Mouse (Mus musculus) myocyte (in vitro differentiated cells): Measurements from ENCODE around the gene Zzz3.

Experiments
- CEBPB ChIP-seq: IDR thresholded peaks from 2 replicates; pipeline ENCODE4 v1.6.1; 2011; ENCODE audit warnings: mild to moderate bottlenecking, moderate library complexity; ENCODE audit not compliant: poor library complexity, insufficient read depth, severe bottlenecking
- E2F4 ChIP-seq: IDR thresholded peaks from one replicate; pipeline ENCODE4 v1.6.1; 2011; ENCODE audit warnings: mild to moderate bottlenecking, control low read depth, moderate library complexity; ENCODE audit not compliant: insufficient read depth
- MAX ChIP-seq: IDR thresholded peaks from one replicate; pipeline ENCODE4 v1.6.1; 2011; ENCODE audit warnings: low read depth, mild to moderate bottlenecking, control low read depth
- MYOG ChIP-seq, 3 experiments: IDR thresholded peaks; one replicate each; pipeline ENCODE4 v1.6.1; 2011; ENCODE audit warnings: control low read depth in 2 of 3, low read depth in 2 of 3, mild to moderate bottlenecking in 2 of 3; ENCODE audit not compliant: insufficient read length in 2 of 3, control insufficient read depth in 1 of 3, insufficient read depth in 1 of 3
- POLR2A ChIP-seq: IDR thresholded peaks from one replicate; pipeline ENCODE4 v1.6.1; 2011; ENCODE audit warnings: low read depth, mild to moderate bottlenecking, control low read depth, moderate library complexity; ENCODE audit not compliant: insufficient read length
- POLR2AphosphoS2 ChIP-seq: IDR thresholded peaks from one replicate; pipeline ENCODE4 v1.6.1; 2011; ENCODE audit warnings: low read depth, control low read depth; ENCODE audit not compliant: insufficient read length
- REST ChIP-seq: IDR thresholded peaks from one replicate; pipeline ENCODE4 v1.6.1; 2011; ENCODE audit warnings: mild to moderate bottlenecking, control low read depth, moderate library complexity; ENCODE audit not compliant: insufficient read depth, insufficient read length
- SRF ChIP-seq: IDR thresholded peaks from one replicate; pipeline ENCODE4 v1.6.1; 2011; ENCODE audit warnings: low read depth; ENCODE audit not compliant: control insufficient read depth, insufficient read length
- TCF12 ChIP-seq: IDR thresholded peaks from one replicate; pipeline ENCODE4 v1.6.1; 2011; ENCODE audit warnings: mild to moderate bottlenecking, control low read depth; ENCODE audit not compliant: poor library complexity, insufficient read depth, severe bottlenecking
- TCF3 ChIP-seq: IDR thresholded peaks from one replicate; pipeline ENCODE4 v1.6.1; 2011; ENCODE audit warnings: low read depth, control low read depth; ENCODE audit not compliant: insufficient read length
- USF1 ChIP-seq: IDR thresholded peaks from one replicate; pipeline ENCODE4 v1.6.1; 2011; ENCODE audit warnings: low read depth, mild to moderate bottlenecking, control low read depth, moderate library complexity

GRCm38 (mm10) chr3:152453163-152453562 lies 57.9 kb downstream of the Zzz3 start:
- TF ChIP-seq TCF12 (no peak), POLR2A (no peak), POLR2AphosphoS2 (no peak), CEBPB (no peak), MAX (no peak), E2F4 (no peak), USF1 (no peak), SRF (no peak), TCF3 (no peak), MYOG (IDR thresholded peaks at IDR 0.05; ENCODE audit: control insufficient read depth in 1 of 3, insufficient read depth in 1 of 3, insufficient read length in 2 of 3, low read depth in 2 of 3) (no peak), REST (no peak)
